In genomic region chr8:125569533-125570365, GRCm38 (mm10) we compare ENCODE assay signal across 8 mouse cellular contexts. TPM values are rescaled to one million over a fixed set of nuclear protein-coding genes. Genes with fewer than 3 reads are reported as not detected.
A peak's percentile ranks its signal among the peaks of the same experiment; 100 is the strongest.
DNase-seq lines count a peak whose midpoint lies in the region; ATAC-seq and TF ChIP-seq lines count a peak whose summit lies in the region.

Gene Sipa1l2, minus strand, starts transcription at chr8:125569808.

- intact Hi-C loops in gastrocnemius, adult 2 months (cut with DNase I): loop anchor here (5.0 to 10.0 kb wide), 4 partner anchors 98 to 505 kb away; partner anchors contain the start of gene Map10
- intact Hi-C loops in left cerebral cortex, adult 2 months (cut with DNase I): loop anchor here (1.0 to 5.0 kb wide), 9 partner anchors 67 to 502 kb away; no protein-coding TSS in a partner anchor

- H3K79me2 ChIP-seq in macrophage (ENCODE audit: inconsistent target): peaks cover 35% of the 10 kb centered on the region

- H3K27ac ChIP-seq in gastrocnemius, adult 2 months: peak within 1 kb of the TSS; percentile 94
- H3K27ac ChIP-seq in hindbrain, postnatal 0 days: peak within 1 kb of the TSS; percentile 80
- H3K27ac ChIP-seq in left cerebral cortex, adult 2 months: peak within 1 kb of the TSS; percentile 76
- peak within 1 kb of the TSS; percentile 57 for H3K27ac ChIP-seq in macrophage

- no peaks in the 10 kb centered on the region for H3K36me3 ChIP-seq in hindbrain, postnatal 0 days (ENCODE audit: insufficient read depth, low read length)
- no peaks in the 10 kb centered on the region for H3K36me3 ChIP-seq in macrophage (ENCODE audit: inconsistent target)

- H3K9me3 ChIP-seq in hindbrain, postnatal 0 days (ENCODE audit: low read length): no peaks in the 10 kb centered on the region

- no peaks in the 10 kb centered on the region for H3K27me3 ChIP-seq in hindbrain, postnatal 0 days (ENCODE audit: insufficient read depth, low read length)

- no peak for TF ChIP-seq CTCF in gastrocnemius, adult 2 months (IDR thresholded peaks at IDR 0.05)
- no peak for TF ChIP-seq CTCF in hindbrain, postnatal 0 days (IDR thresholded peaks at IDR 0.05; ENCODE audit: low read depth)
- TF ChIP-seq CTCF in left cerebral cortex, adult 2 months (IDR thresholded peaks at IDR 0.05): no peak

- WGBS in hindbrain, postnatal 0 days: under 1% methylated on average over 101 of the region's 129 CpGs
- WGBS in macrophage (ENCODE audit: missing documents): under 1% methylated on average over 103 of the region's 129 CpGs

- H3K9ac ChIP-seq in hindbrain, postnatal 0 days (replicated peaks; ENCODE audit: low read length): peak within 1 kb of the TSS; percentile 84

- peak; percentile 65 for ATAC-seq in activated CD4-positive, CD25-positive, alpha-beta regulatory T cell, adult 4 months
- ATAC-seq in common myeloid progenitor, adult 5-6 weeks (replicated peaks; ENCODE audit: low read depth, poor library complexity, severe bottlenecking): peak; percentile 78
- peak; percentile 95 for ATAC-seq in hindbrain, postnatal 0 days

- peak within 1 kb of the TSS; percentile 87 for H3K4me2 ChIP-seq in hindbrain, postnatal 0 days (ENCODE audit: low read depth, low read length)

- H3K4me1 ChIP-seq in hindbrain, postnatal 0 days (ENCODE audit: insufficient read depth, low read length): peaks cover 9% of the 10 kb centered on the region; the same call in 1 of the 2 replicates

- peak; percentile 99 for DNase-seq in gastrocnemius, adult 2 months
- DNase-seq in hindbrain, postnatal 0 days (ENCODE audit: low spot score): peak; percentile 99
- DNase-seq in left cerebral cortex, adult 2 months (ENCODE audit: extremely low spot score in 1 of 2, low spot score in 2 of 2): peak; percentile 96 to 98
- peak; percentile 98 for DNase-seq in retina, postnatal 7 days (ENCODE audit: low read depth, low spot score)
- peak; percentile 98 for DNase-seq in urinary bladder, adult 18-20 months (ENCODE audit: low spot score in 2 of 2)

- H3K4me3 ChIP-seq in gastrocnemius, adult 2 months: peak within 1 kb of the TSS; percentile 81
- H3K4me3 ChIP-seq in hindbrain, postnatal 0 days (ENCODE audit: low read length): peak within 1 kb of the TSS; percentile 85
- peak within 1 kb of the TSS; percentile 83 for H3K4me3 ChIP-seq in left cerebral cortex, adult 2 months
- H3K4me3 ChIP-seq in macrophage (ENCODE audit: inconsistent target): peak within 1 kb of the TSS; percentile 83

RNA-seq across cellular contexts. Expression of gene Sipa1l2, which starts in this region (rescaled TPM):
- polyA plus RNA-seq in activated CD4-positive, CD25-positive, alpha-beta regulatory T cell, adult 4 months (2017; shearing (Covaris generic)): 1 to 10 TPM; 1.3 to 2.2 TPM
- total RNA-seq in common myeloid progenitor, adult 5-6 weeks (2017): 0.53 and 1.1 TPM in 2 replicates
- 10 to 100 TPM in 1 of 2 experiments, 1 to 10 TPM in 1; 4.5 to 10.8 TPM for total RNA-seq in gastrocnemius, adult 2 months (2021)
- total RNA-seq in hindbrain, postnatal 0 days (2014; rRNA removed): 62.2 and 62.8 TPM in 2 replicates
- polyA plus RNA-seq in hindbrain, postnatal 0 days (2015; fragmentation: Nextera tagmentation; extraction: Ambion mirVana): 11.5 and 12.2 TPM in 2 replicates
- 10 to 100 TPM; 44.1 to 47.9 TPM for total RNA-seq in left cerebral cortex, adult 2 months (2021)
- 100 to 1,000 TPM in 6 of 26 experiments, 10 to 100 TPM in 20; 35.9 to 288 (median 61.1) TPM for total RNA-seq in macrophage (2018; cell fraction: chromatin; rRNA removed)
- total RNA-seq in macrophage (2018; cell fraction: cytosol; rRNA removed): 10 to 100 TPM in 16 of 26 experiments, 1 to 10 TPM in 10; 7.6 to 27.7 (median 12.0) TPM
- 100 to 1,000 TPM in 1 of 26 experiments, 10 to 100 TPM in 25; 16.0 to 103 (median 36.0) TPM for total RNA-seq in macrophage (2018; cell fraction: nucleus; rRNA removed)
- polyA plus RNA-seq in macrophage (2018): 7.2 to 21.6 TPM (median 7.7 TPM) in 3 replicates

Comparison
In these comparisons a context has a peak if more than half of its experiments do, and no peak if none do; other contexts are left out.
1. Peak in every context shown above with its lines: DNase-seq, ATAC-seq, H3K4me3 ChIP-seq and H3K27ac ChIP-seq.